Mouse (Mus musculus) neutrophil, adult 5-6 weeks (primary cell): ENCODE results near the gene Cabcoco1. TPM values are rescaled to one million over a fixed set of nuclear protein-coding genes. Genes with fewer than 3 reads are reported as not detected.

Experiments
- total RNA-seq: library from RNA; stranded (forward); fragments of 200-1000 nt; gene quantifications from 2 replicates; pipeline ENCODE4 v1.2.3, GENCODE M21; 2017

The Cabcoco1 gene
- total RNA-seq, 1 experiment from 2014 or later: 0.70 TPM

Other genes starting within 250 kb of the Cabcoco1 start
- 2.2 and 3.6 TPM in 2 replicates for gene Tmem26, start 181.8 kb upstream of the Cabcoco1 start, total RNA-seq